Mouse (Mus musculus) G1E (cell line): Measurements from ENCODE around the gene Fam19a3.

Experiments
- CTCF ChIP-seq: IDR thresholded peaks from 2 replicates; pipeline ENCODE4 v1.5.1; 2012; ENCODE audit warnings: low read depth, low read length, inconsistent platforms, mixed read lengths
- POLR2AphosphoS5 ChIP-seq: IDR thresholded peaks from 2 replicates; pipeline ENCODE4 v1.6.1; 2012; ENCODE audit warnings: low read depth, low read length, inconsistent platforms; ENCODE audit not compliant: insufficient replicate concordance
- TAL1 ChIP-seq: conservative IDR thresholded peaks from 2 replicates; pipeline ENCODE4 v1.6.1; 2012; ENCODE audit warnings: low read depth, low read length, inconsistent platforms, mixed read lengths

DNA sequence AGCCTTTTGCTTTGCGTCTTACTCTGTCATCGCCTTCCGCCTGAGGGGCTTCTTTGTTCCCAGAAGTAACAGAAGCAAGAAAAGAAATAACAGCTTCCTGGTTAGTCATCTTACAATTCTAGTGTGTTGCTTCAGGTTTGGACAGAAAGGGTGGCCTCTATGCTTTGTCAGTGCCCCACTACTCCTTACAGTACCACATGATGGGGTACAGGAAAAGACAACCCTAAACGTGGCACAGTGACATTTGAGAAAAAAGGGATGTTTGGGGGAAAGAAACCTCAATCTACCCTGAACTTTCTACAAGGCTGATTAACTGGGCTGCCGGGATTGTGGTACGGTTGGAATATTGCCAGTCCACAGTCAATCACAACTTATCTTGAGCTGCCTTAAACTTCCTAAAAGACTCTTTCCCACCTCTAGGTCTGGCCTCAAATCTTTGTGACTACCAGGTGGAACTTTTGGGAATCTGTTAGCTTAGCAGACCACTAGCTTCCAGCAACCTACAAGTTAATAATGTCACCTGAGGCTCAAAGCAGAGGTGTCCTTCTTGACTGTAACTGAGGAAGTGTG is 52.3 kb downstream of the Fam19a3 start:
- no peak for TF ChIP-seq CTCF
- TF ChIP-seq POLR2AphosphoS5 = no peak
- TF ChIP-seq TAL1 = no peak
